Mouse (Mus musculus): ENCODE results near the gene Pik3r5.

The Pik3r5 gene

DNA sequence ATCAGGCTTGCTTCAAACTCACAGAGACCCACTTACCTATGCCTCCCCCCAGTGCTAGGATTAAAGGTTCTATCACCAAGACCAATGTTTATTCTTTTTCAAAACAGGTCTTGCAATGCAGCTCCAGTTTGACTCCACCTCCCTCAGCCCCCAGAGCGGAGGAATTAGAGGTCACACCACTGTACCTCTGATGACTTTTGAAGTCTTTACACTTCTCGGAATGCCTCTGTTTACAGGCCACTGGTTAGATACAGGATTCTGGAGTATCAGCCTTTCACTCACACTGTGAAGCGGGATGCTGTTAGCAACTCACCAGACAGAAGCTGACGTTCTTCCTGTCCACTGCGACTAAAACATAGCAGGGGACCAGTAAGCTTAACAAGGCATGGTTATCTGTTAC lies 30.5 kb upstream of the Pik3r5 start:
- DNase-seq (ENCODE audit: low spot score): no peak

GRCm38 (mm10) chr11:68404185-68404584 lies 27.7 kb upstream of the Pik3r5 start:
- DNase-seq (ENCODE audit: low spot score): no peak

DNA sequence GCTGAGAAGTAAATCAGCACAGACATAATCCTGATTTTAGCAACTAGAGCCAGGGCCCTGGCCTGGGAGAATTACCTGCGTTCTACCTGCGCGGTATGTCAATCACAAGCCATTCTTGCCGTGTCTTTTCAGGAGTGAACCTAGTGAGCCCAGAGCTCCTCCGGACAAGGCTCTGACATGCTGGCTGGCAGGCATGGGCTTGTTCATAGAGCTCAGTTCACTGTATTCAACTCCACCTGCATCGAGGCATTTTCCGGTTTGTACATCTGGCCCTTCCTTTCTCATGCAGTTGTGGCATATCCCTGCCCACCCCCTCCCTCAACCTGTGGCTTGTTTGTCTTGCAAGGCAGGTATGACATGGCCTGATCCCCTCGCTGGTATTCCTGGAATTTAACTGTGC lies 26.3 kb upstream of the Pik3r5 start:
- no peak for DNase-seq (ENCODE audit: low spot score)

GRCm38 (mm10) chr11:68407266-68407926 lies 24.5 kb upstream of the Pik3r5 start:
- no peak for DNase-seq (ENCODE audit: low spot score)

- DNase-seq (ENCODE audit: low spot score): peak; percentile 75
These were observed 23.8 kb upstream of the Pik3r5 start for GRCm38 (mm10) chr11:68408127-68408526.

DNA sequence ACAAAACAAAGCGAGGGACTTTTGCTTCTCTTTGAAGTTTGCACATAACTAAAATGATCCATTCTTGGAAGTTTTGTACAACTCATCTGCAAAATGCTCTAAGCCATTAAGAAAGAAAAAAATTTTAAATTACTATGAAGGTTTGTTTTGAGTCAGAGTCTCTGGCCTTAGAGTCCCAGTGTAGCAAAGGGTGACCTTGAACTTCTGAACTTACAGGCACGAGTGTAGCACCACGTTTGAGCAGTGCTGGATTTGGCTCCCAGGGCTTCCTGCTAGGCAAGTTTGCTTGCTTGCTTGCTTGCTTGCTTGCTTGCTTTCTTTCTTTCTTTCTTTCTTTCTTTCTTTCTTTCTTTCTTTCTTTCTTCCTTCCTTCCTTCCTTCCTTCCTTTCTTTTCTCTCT lies 14.9 kb upstream of the Pik3r5 start:
- DNase-seq (ENCODE audit: low spot score): no peak

DNA sequence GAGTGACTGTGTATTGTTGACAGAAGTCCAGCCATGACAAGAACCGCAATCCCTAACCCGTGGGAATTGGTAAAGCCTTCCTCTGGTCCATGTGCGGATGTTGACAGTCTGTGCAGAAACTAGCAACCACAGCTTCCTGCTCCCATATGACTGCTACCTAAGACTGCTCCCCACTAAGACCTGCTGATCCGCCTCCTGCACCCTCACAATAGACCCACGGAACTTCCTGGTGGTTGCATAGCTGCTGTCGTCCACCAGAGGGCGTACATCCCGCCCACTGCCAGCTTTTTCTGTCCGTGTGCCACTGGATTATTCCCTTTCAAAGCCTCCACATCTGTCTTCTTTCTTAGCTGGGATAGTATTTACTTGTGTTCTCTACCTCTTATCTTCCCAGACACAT lies 14.1 kb upstream of the Pik3r5 start:
- DNase-seq (ENCODE audit: low spot score): peak; percentile 22

DNA sequence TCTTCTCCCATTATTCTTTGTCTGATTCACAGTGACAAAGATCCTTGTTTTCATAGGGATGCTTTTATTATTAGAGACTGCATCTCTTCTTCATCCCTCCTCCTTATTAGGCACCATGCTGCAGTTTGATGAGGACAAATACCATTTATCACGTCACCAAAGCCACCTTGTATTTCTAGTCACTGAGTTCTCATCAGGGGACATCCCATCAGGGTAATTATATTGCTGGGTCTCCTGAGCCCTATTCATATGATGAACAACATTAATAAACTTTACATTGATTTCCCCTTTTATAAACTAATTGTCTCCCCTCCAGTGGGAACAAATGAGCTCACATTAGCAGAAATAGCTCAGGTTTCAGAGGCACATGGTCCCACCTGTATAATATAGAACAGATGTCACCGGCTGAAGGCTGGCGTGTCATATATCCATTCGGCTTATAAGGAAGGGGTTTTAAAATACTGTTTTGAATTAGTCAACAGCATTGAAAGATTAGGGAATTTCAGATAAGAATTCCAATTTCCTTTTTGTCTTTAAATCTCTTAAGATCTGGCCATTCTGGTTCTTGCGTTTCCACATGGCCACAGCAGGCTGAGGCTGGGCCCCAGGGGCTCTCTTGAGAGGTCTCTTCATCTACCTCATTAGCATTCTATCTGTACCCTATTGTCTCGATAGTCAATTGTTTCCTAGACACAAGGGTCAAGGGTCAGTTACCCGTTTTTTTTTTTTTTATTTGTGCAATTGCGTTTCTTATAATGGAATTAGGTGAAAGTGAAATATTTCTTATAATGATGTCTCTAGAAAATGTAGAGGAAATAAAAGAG lies 6.2 kb upstream of the Pik3r5 start:
- no peak for DNase-seq (ENCODE audit: low spot score)

GRCm38 (mm10) chr11:68427083-68427570 lies 4.8 kb upstream of the Pik3r5 start:
- DNase-seq (ENCODE audit: low spot score): no peak

- DNase-seq (ENCODE audit: low spot score): no peak
These were observed 1.3 kb upstream of the Pik3r5 start for GRCm38 (mm10) chr11:68430662-68431061.

- DNase-seq (ENCODE audit: low spot score): no peak
These were observed 570 bp downstream of the Pik3r5 start for GRCm38 (mm10) chr11:68432361-68433021.

- DNase-seq (ENCODE audit: low spot score): no peak
These were observed 1.6 kb downstream of the Pik3r5 start for GRCm38 (mm10) chr11:68433534-68433933.

DNA sequence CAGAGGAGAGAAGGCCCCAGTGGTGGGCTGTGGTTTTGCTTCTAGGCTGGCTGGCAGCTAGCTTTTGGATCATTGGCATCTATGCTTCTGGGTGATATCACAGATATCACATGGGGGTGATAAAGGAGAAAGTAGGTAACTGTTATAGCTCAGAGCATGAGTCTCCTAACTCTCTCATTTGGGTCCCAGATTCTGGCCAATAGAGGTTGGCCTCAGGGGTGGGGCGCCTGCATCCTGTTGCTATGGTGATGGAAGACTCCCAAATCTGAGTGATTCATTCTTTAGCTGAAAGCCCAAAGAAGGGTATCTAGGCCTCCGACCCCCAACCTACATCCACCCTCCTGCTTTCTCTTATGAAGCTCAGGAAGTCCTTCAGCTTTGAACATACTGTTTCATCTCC lies 2.8 kb downstream of the Pik3r5 start:
- no peak for DNase-seq (ENCODE audit: low spot score)

DNA sequence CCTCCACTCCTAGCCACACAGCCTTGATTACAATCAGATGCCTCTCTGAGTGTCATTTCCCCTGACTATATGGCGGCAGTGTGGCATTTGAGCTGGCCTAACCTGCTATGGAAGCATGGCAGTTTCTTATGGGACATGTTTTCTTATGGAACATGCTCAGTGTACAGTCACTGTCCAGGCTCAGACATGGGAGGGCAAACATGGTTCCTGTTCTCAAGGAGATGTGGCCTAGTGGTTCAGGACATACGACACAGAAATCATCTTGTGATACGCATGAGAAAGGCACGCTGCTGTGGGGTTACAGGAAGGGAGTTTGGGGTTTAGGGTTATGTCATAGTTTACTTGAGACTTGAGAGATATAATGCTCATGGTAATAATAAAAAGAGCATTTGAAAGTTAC lies 3.7 kb downstream of the Pik3r5 start:
- DNase-seq (ENCODE audit: low spot score): no peak

DNA sequence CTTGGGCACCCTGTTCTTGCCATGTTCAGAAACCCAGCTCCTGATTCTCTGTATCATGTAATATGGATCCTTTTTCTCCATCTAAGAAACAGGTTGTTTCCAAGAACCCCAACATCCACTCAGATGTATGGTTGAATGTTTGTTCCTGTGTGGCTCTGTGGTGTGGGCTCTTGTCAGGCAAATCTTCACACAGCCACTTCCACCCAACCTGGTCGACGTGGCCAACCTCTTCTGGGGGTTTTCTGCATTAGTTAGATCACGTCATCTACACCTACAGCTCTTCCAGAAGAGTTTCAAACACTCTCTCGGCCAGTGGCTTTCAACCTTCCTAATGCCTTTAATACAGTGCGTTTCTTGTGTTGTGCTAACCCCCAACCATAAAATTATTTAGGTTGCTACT lies 4.5 kb downstream of the Pik3r5 start:
- no peak for DNase-seq (ENCODE audit: low spot score)

DNA sequence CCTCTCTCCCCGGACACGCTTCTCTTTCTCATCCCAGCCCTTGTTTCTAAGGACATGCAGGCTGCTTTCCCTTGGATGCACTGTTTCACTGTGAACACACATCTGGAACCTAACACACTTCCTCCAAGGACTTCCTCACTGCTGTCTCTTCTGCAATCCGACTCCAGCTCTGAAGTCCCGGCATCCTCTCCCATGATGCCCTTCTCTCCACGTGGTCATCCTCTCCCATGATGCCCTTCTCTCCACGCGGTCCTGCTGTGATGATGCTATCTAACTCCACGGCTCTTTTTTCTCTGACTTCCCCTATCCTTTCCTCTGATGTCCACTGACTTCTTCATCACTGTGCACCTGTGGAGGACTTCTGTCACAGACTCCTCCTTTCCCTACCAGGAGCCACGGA lies 8.2 kb downstream of the Pik3r5 start:
- DNase-seq (ENCODE audit: low spot score): no peak

DNA sequence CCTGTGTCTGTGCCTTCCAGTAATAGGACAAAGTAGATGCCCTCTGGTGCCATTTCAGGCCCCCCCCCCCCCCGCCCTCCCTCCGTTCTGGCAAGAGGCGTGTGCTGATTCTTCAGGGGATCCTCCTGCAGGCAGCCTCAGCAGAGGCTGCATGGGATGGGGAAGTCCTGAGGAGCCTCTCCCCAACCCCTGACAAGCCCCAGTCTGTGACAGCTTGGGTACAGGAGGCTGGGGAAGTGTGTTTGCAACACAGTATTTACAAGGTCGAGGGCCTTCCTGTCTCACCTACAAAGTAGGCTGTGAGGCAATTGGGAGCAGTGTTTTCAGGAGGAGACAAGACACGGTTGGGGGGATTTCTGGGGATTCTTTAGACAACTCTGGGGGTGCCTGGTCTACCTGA lies 9.0 kb downstream of the Pik3r5 start:
- no peak for DNase-seq (ENCODE audit: low spot score)

DNA sequence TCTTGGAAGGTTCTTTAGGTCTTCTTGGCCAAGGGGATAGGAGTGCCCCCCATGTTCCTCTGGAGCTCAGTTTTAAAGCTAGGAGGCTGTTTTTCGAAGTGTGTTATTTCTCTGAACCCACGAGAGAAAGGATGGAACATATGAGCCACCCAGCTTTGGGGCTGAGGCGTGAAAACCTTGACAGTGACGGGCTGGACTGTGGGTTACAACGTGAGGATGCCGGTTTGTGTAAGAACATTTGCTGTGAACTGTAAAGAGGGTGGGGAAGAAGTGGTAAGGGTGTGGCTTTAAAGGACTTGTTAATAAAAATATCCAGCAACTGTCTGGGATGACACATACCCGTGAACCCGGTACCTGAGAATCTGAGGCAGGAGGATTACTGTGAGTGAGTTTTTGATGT lies 10.4 kb downstream of the Pik3r5 start:
- no peak for DNase-seq (ENCODE audit: low spot score)

GRCm38 (mm10) chr11:68442983-68443638 lies 11.2 kb downstream of the Pik3r5 start:
- DNase-seq (ENCODE audit: low spot score): no peak

GRCm38 (mm10) chr11:68445901-68446300 lies 14.0 kb downstream of the Pik3r5 start:
- no peak for DNase-seq (ENCODE audit: low spot score)

DNA sequence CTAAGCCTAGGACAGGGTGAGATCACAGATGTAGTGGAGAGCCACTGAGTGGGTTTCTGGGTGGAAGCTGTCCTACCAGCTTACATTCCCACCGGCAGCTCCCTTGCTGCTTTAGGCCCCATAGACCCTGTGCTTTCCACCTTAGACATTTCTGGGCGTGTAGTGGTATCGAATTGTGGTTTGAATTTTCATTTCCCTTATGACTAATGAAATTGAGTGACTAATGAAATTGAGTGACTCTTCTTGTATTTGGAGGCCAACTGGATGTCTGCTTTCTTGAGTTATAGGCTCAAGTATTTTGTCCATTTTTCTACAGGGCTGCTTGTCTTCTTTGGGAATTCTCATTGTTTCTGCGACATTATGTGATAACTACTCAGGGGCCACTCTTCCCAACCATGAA lies 14.6 kb downstream of the Pik3r5 start:
- no peak for DNase-seq (ENCODE audit: low spot score)

DNA sequence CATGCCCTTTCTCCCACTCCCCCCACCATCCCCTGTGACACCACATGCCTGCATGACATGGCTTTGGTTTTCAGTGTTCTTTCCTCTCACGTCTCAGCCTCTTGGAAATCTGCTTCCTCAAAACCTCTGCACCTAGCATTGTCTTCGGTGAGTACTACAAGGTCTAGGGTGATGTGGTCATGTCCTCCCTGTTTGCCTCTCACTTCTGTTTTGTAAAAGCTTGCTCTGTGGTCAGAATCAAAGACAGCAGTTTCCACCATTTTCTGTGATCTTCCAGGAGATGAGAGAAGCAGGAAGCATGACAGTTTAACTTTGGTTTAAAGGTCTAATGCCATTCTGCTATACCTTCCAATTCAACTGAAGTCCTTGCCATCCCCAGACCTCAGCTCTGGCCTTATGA lies 15.3 kb downstream of the Pik3r5 start:
- DNase-seq (ENCODE audit: low spot score): no peak

DNA sequence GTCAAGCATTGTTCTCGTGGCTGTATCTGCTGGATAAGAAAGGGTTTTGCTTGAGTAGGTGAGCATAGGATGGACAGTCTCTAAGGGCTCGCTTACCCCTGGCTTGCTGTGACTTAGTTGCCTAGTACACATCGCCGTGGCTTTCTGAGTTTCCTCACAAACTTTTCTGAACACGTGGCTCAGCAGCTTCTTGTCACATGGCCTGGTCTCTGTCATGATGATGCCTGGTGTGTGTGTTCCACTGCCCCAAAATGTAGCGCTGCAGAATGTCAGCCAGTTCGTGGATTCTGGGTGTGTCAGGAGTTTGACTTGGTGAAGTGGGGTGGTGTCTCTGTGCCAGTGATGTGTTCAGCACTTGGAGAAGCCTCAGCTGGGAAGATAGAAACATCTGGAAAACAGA lies 16.4 kb downstream of the Pik3r5 start:
- DNase-seq (ENCODE audit: low spot score): no peak
